Mouse (Mus musculus) thymus, postnatal 4 days (tissue): ENCODE data around the gene Ptgir.
A peak's percentile ranks its signal among the peaks of the same experiment; 100 is the strongest.

ENCODE experiments used
- DNase-seq: peaks from one replicate; pipeline ENCODE4 v3.0.0; 2021

Ptgir gene

GRCm38 (mm10) chr7:16906281-16906680 lies at the start of gene Ptgir:
Ptgir (plus strand) TSS chr7:16906490.
- peak; percentile 73 for DNase-seq

DNA sequence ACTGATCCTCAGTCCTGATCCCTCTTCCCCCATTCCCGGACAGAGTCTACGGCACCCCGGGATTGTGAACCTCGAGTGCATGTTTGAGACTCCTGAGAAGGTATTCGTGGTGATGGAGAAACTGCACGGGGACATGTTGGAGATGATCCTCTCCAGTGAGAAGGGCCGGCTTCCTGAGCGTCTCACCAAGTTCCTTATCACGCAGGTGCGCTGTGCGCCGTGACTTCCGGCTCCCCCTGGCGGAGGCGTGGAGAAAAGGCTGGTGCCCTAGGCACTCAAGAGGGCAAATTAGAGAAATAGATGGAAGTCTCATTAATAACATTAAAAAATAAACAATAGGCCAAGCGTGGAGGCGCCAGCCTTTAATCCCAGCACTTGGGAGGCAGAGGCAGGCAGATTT lies 48.0 kb upstream of the Ptgir start:
- DNase-seq: peak; percentile 81

- DNase-seq: peak; percentile 81
These were observed 46.2 kb upstream of the Ptgir start for GRCm38 (mm10) chr7:16859902-16860651.

- no peak for DNase-seq
These were observed 38.8 kb upstream of the Ptgir start for GRCm38 (mm10) chr7:16867488-16867887.

- no peak for DNase-seq
These were observed 36.8 kb upstream of the Ptgir start for GRCm38 (mm10) chr7:16869497-16869896.

DNA sequence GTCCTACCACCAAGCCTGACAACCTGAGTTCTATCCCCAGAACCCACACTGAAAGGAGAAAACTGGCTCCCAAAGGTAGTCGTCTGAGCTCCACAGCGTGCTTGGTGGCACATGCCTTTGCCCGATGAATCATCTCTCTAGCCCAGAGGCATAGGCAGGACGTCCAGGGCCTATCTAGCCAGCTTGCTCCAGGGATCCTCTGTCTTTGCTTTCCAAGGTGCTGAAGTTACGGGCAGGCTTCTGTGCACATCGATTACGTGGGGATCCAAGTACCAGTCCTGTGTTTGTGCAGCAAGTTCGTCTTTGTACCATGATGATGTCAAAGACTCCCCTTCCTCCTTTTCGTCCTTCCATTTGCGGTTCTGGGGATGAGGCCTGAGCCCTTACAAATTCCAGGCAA lies 34.7 kb upstream of the Ptgir start:
- no peak for DNase-seq

- no peak for DNase-seq
These were observed 33.8 kb upstream of the Ptgir start for GRCm38 (mm10) chr7:16872478-16872877.

- no peak for DNase-seq
These were observed 32.9 kb upstream of the Ptgir start for GRCm38 (mm10) chr7:16873392-16873791.

DNA sequence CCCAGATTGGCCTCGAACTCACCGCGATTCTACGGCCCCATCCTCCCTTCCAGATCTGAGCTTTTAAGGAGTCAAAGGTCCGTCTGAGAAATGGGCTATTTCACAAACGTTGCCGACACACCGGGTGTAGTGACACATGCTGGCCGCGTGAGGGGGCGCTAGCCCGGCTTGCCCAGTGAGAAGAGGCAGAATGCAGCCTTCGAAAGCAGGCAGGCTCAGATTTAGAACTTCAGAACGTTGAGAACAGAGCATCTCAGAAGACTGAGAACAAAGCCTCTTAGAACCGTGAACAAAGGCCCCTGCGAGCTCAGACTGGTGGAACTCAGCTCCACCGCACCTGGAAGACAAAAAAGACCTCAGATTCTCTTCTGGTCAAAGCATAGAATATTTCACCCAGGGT lies 32.1 kb upstream of the Ptgir start:
- DNase-seq: peak; percentile 88

GRCm38 (mm10) chr7:16874756-16875309 lies 31.5 kb upstream of the Ptgir start:
- peak; percentile 98 for DNase-seq

GRCm38 (mm10) chr7:16875310-16875325 lies 31.2 kb upstream of the Ptgir start, which contains the start of gene Dact3:
Dact3 (plus strand) TSS chr7:16875317.
- DNase-seq: no peak

DNA sequence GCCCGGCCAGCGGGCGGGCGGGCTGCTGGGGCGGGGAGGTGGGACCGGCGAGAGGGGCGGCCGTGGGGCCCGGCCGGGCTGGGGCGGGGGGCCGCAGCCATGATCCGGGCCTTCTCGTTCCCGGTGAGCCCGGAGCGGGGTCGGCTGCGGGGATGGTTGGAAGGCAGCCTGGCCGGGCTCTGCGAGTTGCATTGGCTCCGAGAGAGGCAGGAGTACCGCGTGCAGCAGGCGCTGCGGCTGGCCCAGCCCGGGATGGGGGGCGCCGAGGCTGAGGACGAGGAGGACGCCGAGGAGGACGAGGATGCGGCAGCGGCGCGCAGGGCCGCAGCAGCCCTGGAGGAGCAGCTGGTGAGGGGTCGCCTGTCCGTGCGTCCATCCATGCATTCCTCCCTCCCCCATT lies 31.0 kb upstream of the Ptgir start:
- no peak for DNase-seq

- DNase-seq: no peak
These were observed 30.3 kb upstream of the Ptgir start for GRCm38 (mm10) chr7:16876006-16876405.

GRCm38 (mm10) chr7:16876608-16877007 lies 29.7 kb upstream of the Ptgir start:
- DNase-seq: peak; percentile 66

- no peak for DNase-seq
These were observed 28.6 kb upstream of the Ptgir start for GRCm38 (mm10) chr7:16877717-16878116.

DNA sequence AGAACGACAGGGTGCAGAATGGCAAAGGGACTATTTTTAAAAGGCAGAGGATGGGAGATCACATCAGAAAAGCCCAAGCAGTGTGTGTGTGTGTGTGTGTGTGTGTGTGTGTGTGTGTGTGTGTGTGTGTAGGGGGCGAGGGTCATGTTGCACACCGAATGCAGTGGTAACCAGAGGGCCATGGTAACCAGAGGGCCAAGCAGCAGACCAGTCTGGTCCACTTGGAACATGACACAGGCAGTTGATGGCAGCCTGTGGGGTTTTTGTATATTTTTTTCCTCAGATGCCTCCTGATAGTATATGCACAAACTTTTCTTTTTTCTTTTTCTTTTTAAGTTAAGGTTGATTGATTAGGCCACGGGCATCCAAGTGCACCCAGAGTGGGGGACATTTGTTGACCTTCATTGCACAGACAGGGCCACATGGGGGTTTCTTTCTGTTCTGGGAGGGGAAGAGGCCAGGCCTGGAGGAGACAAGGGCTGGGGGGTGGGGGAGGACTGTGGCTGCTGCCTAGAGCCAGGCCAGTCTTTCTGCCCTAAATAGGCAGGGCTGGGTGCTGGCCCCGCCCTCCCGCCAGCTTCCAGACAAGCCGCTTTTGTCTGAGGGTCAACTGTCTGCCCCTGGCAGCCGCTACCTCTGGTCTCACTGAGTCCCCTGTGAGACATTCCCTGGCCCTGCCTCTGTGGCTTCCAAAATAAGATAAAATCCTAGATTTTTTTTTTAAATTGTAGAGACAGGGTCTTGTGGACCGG lies 26.3 kb upstream of the Ptgir start:
- DNase-seq: no peak

DNA sequence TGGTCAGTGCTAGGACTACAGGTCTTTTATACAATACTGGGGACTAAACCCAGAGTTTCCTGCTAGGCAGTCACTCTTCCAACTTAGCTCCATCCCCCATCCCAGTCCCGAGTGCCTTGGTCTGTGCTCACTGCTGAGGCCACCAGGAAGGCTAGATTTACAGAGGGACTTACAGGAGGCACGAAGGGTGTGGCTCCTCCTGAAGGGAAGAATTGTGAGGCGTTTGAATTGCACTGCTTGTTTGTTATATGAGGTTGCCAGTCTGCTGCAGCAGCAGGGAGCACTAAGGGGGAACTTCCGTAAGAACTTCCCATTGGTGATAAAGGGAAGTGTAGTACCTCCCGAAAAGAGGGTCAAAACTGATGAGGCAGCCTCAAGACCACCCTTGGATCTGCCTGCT lies 25.7 kb upstream of the Ptgir start:
- no peak for DNase-seq

DNA sequence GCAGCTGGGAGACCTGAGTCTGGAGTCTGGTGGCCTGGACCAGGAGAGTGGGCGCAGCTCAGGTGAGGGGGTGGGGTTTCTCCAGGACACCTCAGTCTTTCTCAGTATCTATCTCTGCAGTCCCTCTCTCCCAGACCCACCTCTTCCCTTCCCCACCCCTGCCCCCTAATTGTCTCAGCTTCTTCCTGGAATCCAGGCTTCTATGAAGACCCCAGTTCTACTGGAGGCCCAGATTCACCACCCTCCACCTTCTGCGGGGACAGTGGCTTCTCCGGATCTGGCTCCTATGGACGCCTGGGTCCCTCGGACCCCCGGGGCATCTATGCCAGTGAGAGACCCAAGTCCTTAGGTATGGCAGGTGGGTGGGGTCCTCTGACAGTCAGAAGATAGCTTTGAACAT lies 23.1 kb upstream of the Ptgir start:
- DNase-seq: no peak

- DNase-seq: no peak
These were observed 22.0 kb upstream of the Ptgir start for GRCm38 (mm10) chr7:16884334-16884733.

DNA sequence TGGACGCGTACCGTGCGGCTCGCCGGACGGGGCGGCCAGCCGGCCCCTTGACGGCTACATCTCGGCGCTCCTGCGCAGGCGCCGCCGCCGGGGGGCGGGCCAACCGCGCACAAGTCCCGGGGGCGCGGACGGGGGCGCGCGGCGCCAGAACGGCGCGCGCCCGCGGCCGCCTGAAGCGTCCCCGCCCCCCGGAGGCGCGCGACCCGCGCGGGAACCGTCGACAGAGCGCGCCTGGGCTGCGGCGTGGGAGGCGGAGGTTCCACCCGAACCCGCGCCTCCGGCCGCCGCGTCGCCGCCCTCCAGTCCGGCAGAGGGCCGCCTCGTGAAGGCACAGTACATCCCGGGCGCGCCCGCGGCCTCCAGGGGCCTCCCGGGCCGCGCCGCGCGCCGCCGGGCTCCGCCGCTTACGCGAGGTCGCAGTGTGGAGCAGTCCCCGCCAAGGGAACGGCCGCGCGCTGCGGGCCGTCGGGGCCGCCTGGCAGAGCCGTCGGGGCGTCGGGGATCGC lies 21.0 kb upstream of the Ptgir start:
- DNase-seq: peak; percentile 33

- no peak for DNase-seq
These were observed 20.4 kb upstream of the Ptgir start for GRCm38 (mm10) chr7:16885905-16886304.

- no peak for DNase-seq
These were observed 15.8 kb upstream of the Ptgir start for GRCm38 (mm10) chr7:16890536-16890935.

DNA sequence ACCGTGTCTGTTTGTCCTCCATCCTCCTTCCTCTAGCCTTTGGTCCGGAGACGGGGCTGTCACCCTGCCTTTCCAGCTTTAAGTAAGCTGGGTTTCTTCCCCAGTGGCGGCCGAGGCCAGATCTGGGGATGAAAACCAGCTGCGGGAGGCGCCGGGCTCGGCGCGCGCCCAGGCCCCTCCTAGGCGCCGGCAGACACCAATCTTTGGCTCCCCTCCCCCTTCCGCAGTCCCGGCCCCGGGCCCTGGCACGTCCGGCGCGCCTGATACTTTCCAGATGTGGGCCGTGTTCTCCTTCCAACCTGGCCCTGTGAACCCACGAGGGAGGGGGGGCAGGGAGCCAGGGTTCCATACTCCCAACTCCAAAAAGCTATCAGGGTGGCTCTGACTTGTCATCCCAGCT lies 15.3 kb upstream of the Ptgir start:
- DNase-seq: peak; percentile 42

- peak; percentile 92 for DNase-seq
These were observed 14.5 kb upstream of the Ptgir start, which contains the start of gene Gng8 for GRCm38 (mm10) chr7:16891641-16892351. Gng8 (plus strand) TSS chr7:16891786.
